Mouse (Mus musculus) thymus, adult 2 months (tissue): ENCODE measurements around the gene Fgfr2.

Source experiments
- CTCF ChIP-seq: fragments of 200-500 bp; IDR thresholded peaks from 2 replicates; pipeline ENCODE4 v1.5.1; 2012; ENCODE audit warnings: mild to moderate bottlenecking, control low read depth, low read length, moderate library complexity, borderline replicate concordance; ENCODE audit not compliant: control insufficient read depth, poor library complexity, insufficient read depth; ENCODE audit errors: extremely low read depth
- POLR2A ChIP-seq: fragments of 200-500 bp; IDR thresholded peaks from 2 replicates; pipeline ENCODE4 v1.6.1; 2012; ENCODE audit warnings: mild to moderate bottlenecking, low read length, control low read depth, moderate library complexity; ENCODE audit not compliant: control insufficient read depth, poor library complexity, insufficient read depth; ENCODE audit errors: extremely low read depth

DNA sequence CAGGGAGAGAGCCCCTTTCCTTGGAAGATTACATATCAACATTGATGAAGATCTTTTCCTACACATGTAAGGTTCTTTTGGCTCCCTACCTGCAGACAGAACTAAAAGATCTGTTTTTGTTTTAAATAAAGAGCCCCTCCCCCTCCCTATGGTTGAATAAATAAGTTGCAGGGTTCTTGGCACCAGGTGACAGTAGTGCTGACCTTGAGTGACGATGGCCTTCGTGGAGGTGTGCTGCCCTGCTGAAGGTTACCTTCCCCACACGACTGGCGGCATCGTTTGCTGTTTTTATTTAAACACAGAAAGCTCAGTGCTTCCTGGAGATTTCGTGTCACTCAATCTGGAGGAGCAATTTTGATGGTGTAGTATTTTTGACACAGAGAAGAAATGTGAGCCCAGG lies 2432.3 kb downstream of the Fgfr2 start:
- TF ChIP-seq CTCF (no peak), POLR2A (no peak)
